Mouse (Mus musculus): Measurements from ENCODE around the gene Trpc7. TPM values are rescaled to one million over a fixed set of nuclear protein-coding genes. Genes with fewer than 3 reads are reported as not detected.

Gene Trpc7
- polyA plus RNA-seq, 1 experiment from 2014 or later: 0.31 TPM

DNA sequence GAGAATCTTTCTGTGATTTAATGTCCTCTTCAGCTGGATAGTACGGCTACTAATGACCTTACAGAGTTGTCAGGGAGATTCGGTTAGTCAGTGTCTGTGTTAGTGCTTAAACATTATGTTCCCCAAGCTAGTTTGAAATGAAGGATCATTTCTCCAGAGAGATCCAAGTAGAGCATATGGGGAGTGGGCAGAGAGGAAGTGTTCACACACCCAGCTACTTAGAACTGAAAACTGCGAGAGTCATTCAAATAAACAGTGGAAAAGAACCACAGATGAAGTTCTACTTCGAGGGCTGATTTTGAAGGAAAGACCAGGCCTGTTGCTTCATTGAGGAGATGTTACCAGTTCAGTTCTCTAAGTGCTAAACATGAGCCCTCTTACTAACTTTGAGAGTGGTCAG lies 169.2 kb downstream of the Trpc7 start:
- H3K36me3 ChIP-seq (ENCODE audit: control insufficient read depth, insufficient read depth, low read length): peaks cover 32% of the 10 kb centered on the region

More for the DNA sequence above, 169.2 kb downstream of the Trpc7 start:
- 78% methylated on average over 4 of the region's 4 CpGs for WGBS
- no peak overlapping the region for H3K27ac ChIP-seq (ENCODE audit: low read length)
- H3K4me3 ChIP-seq (replicated peaks; ENCODE audit: low read length): no peak overlapping the region
- no peaks in the 10 kb centered on the region for H3K9me3 ChIP-seq (replicated peaks; ENCODE audit: control insufficient read depth, low read length)
- H3K4me2 ChIP-seq (ENCODE audit: low read depth, low read length): no peak overlapping the region
- H3K27me3 ChIP-seq (ENCODE audit: control insufficient read depth, insufficient read depth, low read length): no peaks in the 10 kb centered on the region
- no peak overlapping the region for H3K9ac ChIP-seq (ENCODE audit: low read length)
- no peaks in the 10 kb centered on the region for H3K4me1 ChIP-seq (ENCODE audit: control insufficient read depth, insufficient read depth, low read length)
- no peak for ATAC-seq (ENCODE audit: insufficient read depth, low FRiP score)

Other genes with a start within 250 kb of the Trpc7 start
- 26.7 and 27.8 TPM in 2 replicates for gene Smad5, start 193.0 kb downstream of the Trpc7 start, polyA plus RNA-seq (2015; fragmentation: Nextera tagmentation; extraction: Ambion mirVana)
- 1.9 and 2.6 TPM in 2 replicates for gene Gm45623, start 142.2 kb downstream of the Trpc7 start, polyA plus RNA-seq (2015; fragmentation: Nextera tagmentation; extraction: Ambion mirVana)

All from stomach, embryonic 16.5 days (tissue).